Mouse (Mus musculus) olfactory bulb, adult 2 months (tissue): ENCODE results near the gene Arap1. TPM values are rescaled to one million over a fixed set of nuclear protein-coding genes. Genes with fewer than 3 reads are reported as not detected.

Experiments used
- H3K27ac ChIP-seq: fragments of 200-500 bp; 2 replicates; pipeline ENCODE4 v1.5.1; 2012; ENCODE audit warnings: low read depth, low read length; ENCODE audit not compliant: insufficient read depth
- H3K4me1 ChIP-seq: fragments of 200-500 bp; 2 replicates; pipeline ENCODE4 v1.6.1; 2012; ENCODE audit warnings: low read length; ENCODE audit not compliant: control insufficient read depth, insufficient read depth
- H3K4me3 ChIP-seq: fragments of 200-500 bp; 2 replicates; pipeline ENCODE4 v1.5.1; 2012; ENCODE audit warnings: mild to moderate bottlenecking, low read depth, low read length, moderate library complexity; ENCODE audit not compliant: insufficient read depth
- CTCF ChIP-seq: fragments of 200-500 bp; IDR thresholded peaks from 2 replicates; pipeline ENCODE4 v1.5.1; 2012; ENCODE audit warnings: low read depth, mild to moderate bottlenecking, low read length, moderate library complexity; ENCODE audit not compliant: insufficient read depth
- POLR2A ChIP-seq: fragments of 200-500 bp; IDR thresholded peaks from 2 replicates; pipeline ENCODE4 v1.6.1; 2012; ENCODE audit warnings: mild to moderate bottlenecking, low read depth, low read length, moderate library complexity; ENCODE audit not compliant: insufficient read depth
- WGBS: fragments of 180-500 bp; shearing (Covaris S2); methylation state at CpG from one replicate; pipeline ENCODE4 v1.1.7; 2018; 5-methylcytosine and 5-hydroxymethylcytosine counted together
- polyA plus RNA-seq: library from polyadenylated mRNA; stranded (reverse); fragments of >200 nt; gene quantifications from 2 replicates; pipeline ENCODE4 v1.2.4, GENCODE M21; 2012; ENCODE audit warnings: low replicate concordance; ENCODE audit not compliant: missing spikeins, insufficient read depth, insufficient read length

Gene Arap1
- polyA plus RNA-seq, 1 experiment, result not detected

GRCm38 (mm10) chr7:101332045-101332831, 15.6 kb upstream of the Arap1 start:
- 86% methylated on average over 5 of the region's 5 CpGs for WGBS
- TF ChIP-seq POLR2A (no peak), CTCF (no peak)
- H3K4me1 ChIP-seq, result peaks cover 61% of the 10 kb centered on the region
- no peak overlapping the region for H3K4me3 ChIP-seq
- no peak overlapping the region for H3K27ac ChIP-seq

GRCm38 (mm10) chr7:101335228-101335627, 12.6 kb upstream of the Arap1 start:
- TF ChIP-seq POLR2A (no peak), CTCF (no peak)
- Histone ChIP-seq H3K27ac (no peak overlapping the region), H3K4me1 (peaks cover 37% of the 10 kb centered on the region), H3K4me3 (no peak overlapping the region)
- WGBS, result 74% methylated on average over 2 of the region's 2 CpGs

DNA sequence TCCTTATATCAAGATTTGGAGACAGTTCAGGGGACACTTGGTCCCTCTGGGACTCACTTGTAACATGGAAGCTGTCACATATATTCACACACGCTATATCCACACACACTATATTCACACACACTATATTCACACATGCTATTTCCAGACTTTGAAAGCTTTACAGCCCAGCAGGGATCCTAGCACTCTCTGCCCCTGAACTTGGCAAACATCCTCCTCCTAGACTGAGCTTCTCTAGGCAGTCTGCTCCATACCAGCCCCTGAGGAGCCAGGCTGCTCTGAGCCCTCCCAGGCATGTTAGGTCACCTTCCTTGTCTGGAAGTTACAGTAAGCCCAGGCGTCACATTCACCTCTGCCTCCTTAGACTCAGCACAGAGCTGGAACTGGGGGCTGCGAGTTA, 11.2 kb upstream of the Arap1 start:
- Histone ChIP-seq H3K4me1 (peaks cover 25% of the 10 kb centered on the region), H3K27ac (no peak overlapping the region), H3K4me3 (no peak overlapping the region)
- WGBS, result 77% methylated on average over 3 of the region's 3 CpGs
- no peak for TF ChIP-seq POLR2A

- TF ChIP-seq CTCF (no peak), POLR2A (no peak)
- Histone ChIP-seq H3K4me1 (peaks cover 25% of the 10 kb centered on the region), H3K27ac (no peak overlapping the region), H3K4me3 (no peak overlapping the region)
- WGBS, result 90% methylated on average over 3 of the region's 3 CpGs
These were observed 10.5 kb upstream of the Arap1 start for GRCm38 (mm10) chr7:101337401-101337800.

DNA sequence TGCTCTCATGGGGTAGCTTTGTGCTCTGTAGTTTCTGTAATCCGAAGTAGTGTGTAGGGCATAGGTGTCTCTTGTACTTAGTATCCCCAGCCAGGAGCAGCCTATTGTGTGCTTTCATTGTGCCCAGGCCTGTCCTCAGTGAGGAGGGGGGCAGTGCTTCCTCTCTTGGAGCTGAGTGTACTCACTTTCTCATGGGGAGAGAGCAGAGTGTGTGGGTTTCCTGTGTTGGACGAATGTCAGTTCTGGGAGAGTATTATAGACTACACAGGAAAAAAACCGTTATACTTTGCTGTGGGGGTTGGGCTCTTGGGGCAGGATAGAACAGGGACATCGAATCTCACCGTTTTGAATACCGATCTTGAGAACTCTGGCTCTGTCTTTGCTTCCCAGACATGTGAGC, 6.5 kb upstream of the Arap1 start:
- Histone ChIP-seq H3K4me3 (no peak overlapping the region), H3K27ac (no peak overlapping the region), H3K4me1 (peaks cover 29% of the 10 kb centered on the region)
- 62% methylated on average over 6 of the region's 6 CpGs for WGBS
- no peak for TF ChIP-seq CTCF

DNA sequence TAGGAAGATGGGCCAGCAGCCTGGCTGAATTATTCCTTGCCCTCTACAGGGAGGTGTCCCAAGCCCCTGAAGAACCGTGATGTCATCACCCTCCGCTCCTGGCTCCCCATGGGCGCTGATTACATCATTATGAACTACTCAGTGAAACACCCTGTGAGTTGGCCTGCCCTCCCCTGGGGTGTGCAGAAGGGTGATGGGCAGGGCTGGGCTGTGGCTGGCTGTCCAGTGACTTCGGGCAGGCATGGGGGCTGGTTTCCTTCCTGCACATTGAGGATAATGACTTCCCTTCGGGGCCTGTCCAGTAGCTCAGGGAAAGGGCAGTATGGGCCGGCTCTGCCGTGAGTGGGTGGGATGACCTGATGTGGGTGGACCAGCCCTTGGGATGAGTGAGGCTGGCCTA, 4.7 kb upstream of the Arap1 start:
- Histone ChIP-seq H3K4me3 (no peak overlapping the region), H3K27ac (no peak overlapping the region), H3K4me1 (peaks cover 30% of the 10 kb centered on the region)
- 85% methylated on average over 7 of the region's 7 CpGs for WGBS
- no peak for TF ChIP-seq POLR2A
- no peak for TF ChIP-seq CTCF

DNA sequence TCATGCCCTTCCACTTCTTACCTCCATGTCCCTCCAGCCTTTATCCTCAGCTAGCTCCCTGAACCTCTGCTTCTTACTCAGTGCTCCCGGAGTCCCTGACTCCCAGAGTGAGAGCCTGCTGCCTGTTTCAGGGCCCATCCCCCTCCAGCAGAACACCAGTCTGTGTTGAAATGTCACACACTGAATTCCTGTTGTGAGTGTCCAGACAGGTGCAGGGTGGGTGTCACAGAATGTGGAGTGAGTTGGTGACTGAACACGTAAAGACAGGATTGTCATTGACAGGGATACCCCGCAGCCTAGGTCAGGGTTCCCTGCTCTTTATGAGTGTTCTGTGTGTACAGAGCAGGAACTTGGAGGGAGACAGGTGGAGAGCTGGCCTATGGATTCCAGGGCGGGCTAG, 3.0 kb upstream of the Arap1 start:
- Histone ChIP-seq H3K27ac (no peak overlapping the region), H3K4me1 (peaks cover 36% of the 10 kb centered on the region), H3K4me3 (no peak overlapping the region)
- 79% methylated on average over 4 of the region's 4 CpGs for WGBS
- no peak for TF ChIP-seq POLR2A
- no peak for TF ChIP-seq CTCF

- 70% methylated on average over 2 of the region's 2 CpGs for WGBS
- Histone ChIP-seq H3K27ac (no peak overlapping the region), H3K4me1 (peaks cover 34% of the 10 kb centered on the region), H3K4me3 (no peak overlapping the region)
- TF ChIP-seq POLR2A (no peak), CTCF (no peak)
These were observed 876 bp upstream of the Arap1 start for GRCm38 (mm10) chr7:101346991-101347390.

DNA sequence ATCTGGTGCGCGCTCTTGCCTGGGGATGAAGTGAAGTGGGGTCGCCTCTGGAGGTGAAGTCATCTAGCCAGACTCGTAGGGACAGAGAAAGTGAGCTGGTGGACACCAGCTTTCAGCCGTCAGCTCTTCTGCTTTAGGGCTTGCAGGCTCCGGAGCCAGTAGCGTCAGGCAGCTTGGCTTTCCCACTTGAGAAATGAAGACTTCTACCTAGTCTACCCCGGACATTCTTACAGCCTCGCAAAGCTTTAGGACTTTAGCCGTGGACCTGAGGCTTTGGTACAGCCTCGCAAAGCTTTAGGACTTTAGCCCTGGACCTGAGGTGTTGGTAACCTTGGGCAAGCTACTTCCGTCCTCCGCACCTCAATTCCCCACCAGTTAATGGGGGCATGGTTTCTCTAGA, 445 bp downstream of the Arap1 start:
- WGBS, result 11% methylated on average over 13 of the region's 13 CpGs
- Histone ChIP-seq H3K27ac (no peak overlapping the region), H3K4me3 (peak overlapping the region; percentile 50), H3K4me1 (peaks cover 29% of the 10 kb centered on the region)
- 0 out of 2 replicates have a peak, but pooled peaks have one; percentile 8 for TF ChIP-seq POLR2A
- no peak for TF ChIP-seq CTCF

DNA sequence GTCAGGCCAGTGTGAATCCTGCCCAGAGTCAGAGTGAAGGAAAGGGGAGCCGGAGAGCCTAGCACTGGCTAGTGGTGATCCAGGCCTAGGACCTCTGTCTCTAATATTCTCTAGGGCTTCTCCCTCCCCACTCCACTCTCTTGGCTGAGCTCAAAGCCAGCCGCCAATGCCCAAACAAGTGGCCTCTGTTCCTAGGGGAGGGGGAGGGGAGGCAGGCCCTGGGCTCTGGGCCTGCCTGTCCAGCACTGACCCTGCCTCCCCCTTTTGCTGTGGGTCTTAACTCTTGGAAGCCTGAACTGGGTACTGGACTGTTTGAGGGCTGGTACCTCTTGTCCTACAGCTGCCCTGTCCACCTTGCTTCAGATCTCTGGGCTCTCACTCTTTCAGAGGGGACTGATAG, 2.0 kb downstream of the Arap1 start:
- Histone ChIP-seq H3K27ac (peak overlapping the region; percentile 85), H3K4me3 (no peak overlapping the region), H3K4me1 (peaks cover 26% of the 10 kb centered on the region)
- WGBS, result 69% methylated on average over 2 of the region's 2 CpGs
- TF ChIP-seq CTCF (no peak), POLR2A (no peak)
